Mouse (Mus musculus) stomach, embryonic 16.5 days (tissue): Measurements from ENCODE around the gene Kcnh6. TPM values are rescaled to one million over a fixed set of nuclear protein-coding genes. Genes with fewer than 3 reads are reported as not detected.

Experiments
- ATAC-seq: fragments of 200-750 bp; cut with Nextera tagmentation; 2 replicates; pipeline ENCODE4 v1.8.0; 2017; ENCODE audit warnings: moderate number of reproducible peaks, moderate TSS enrichment; ENCODE audit not compliant: insufficient read depth, low FRiP score
- H3K27ac ChIP-seq: fragments of 300-500 bp; sonication (generic); 2 replicates; pipeline ENCODE4 v1.5.1; 2014; ENCODE audit warnings: low read length
- H3K27me3 ChIP-seq: fragments of 300-500 bp; sonication (generic); 2 replicates; pipeline ENCODE4 v1.6.1; 2014; ENCODE audit warnings: low read length, control low read depth, mixed read lengths; ENCODE audit not compliant: control insufficient read depth, insufficient read depth
- H3K36me3 ChIP-seq: fragments of 300-500 bp; sonication (generic); 2 replicates; pipeline ENCODE4 v1.6.1; 2014; ENCODE audit warnings: low read length; ENCODE audit not compliant: control insufficient read depth, insufficient read depth
- H3K4me1 ChIP-seq: fragments of 300-500 bp; sonication (generic); 2 replicates; pipeline ENCODE4 v1.6.1; 2014; ENCODE audit warnings: low read length, control low read depth, mixed read lengths; ENCODE audit not compliant: control insufficient read depth, insufficient read depth
- H3K4me2 ChIP-seq: fragments of 300-500 bp; sonication (generic); 2 replicates; pipeline ENCODE4 v1.6.1; 2014; ENCODE audit warnings: low read depth, low read length, mixed read lengths
- H3K4me3 ChIP-seq: fragments of 300-500 bp; sonication (generic); replicated peaks from 2 replicates; pipeline ENCODE4 v1.5.1; 2014; ENCODE audit warnings: mild to moderate bottlenecking, low read length
- H3K9ac ChIP-seq: fragments of 300-500 bp; sonication (generic); 2 replicates; pipeline ENCODE4 v1.6.1; 2014; ENCODE audit warnings: low read length
- H3K9me3 ChIP-seq: fragments of 300-500 bp; sonication (generic); replicated peaks from 2 replicates; pipeline ENCODE4 v1.6.1; 2016; ENCODE audit warnings: low read length, control low read depth; ENCODE audit not compliant: control insufficient read depth
- WGBS: fragments of 180-500 bp; shearing (Covaris S2); extraction: QIAGEN DNeasy Blood & Tissue Kit; methylation state at CpG from one replicate; pipeline ENCODE4 v1.1.7; 2014; 5-methylcytosine and 5-hydroxymethylcytosine counted together
- polyA plus RNA-seq: library from polyadenylated mRNA; unstranded; fragments of >200 nt; fragmentation: Nextera tagmentation; extraction: Ambion mirVana; gene quantifications from 2 replicates; pipeline ENCODE4 v1.2.1, GENCODE M21; 2015

Gene Kcnh6
- polyA plus RNA-seq, result 0.46 and 0.92 TPM in 2 replicates

GRCm38 (mm10) chr11:106007821-106008220 is at the start of gene Kcnh6:
TSS of gene Kcnh6 (plus strand) at chr11:106008124.
- under 1% methylated on average over 25 of the region's 25 CpGs for WGBS
- H3K27ac ChIP-seq, result no peak within 1 kb of the TSS
- ATAC-seq, result peak; percentile 69; the same call in 1 of the 2 replicates
- peak within 1 kb of the TSS; percentile 32 for H3K4me3 ChIP-seq
- H3K9me3 ChIP-seq, result no peaks in the 10 kb centered on the region
- peaks cover 9% of the 10 kb centered on the region; the same call in 1 of the 2 replicates for H3K27me3 ChIP-seq
- H3K36me3 ChIP-seq, result no peaks in the 10 kb centered on the region
- no peak within 1 kb of the TSS for H3K9ac ChIP-seq
- peak within 1 kb of the TSS; percentile 75 for H3K4me2 ChIP-seq
- H3K4me1 ChIP-seq, result no peaks in the 10 kb centered on the region

DNA sequence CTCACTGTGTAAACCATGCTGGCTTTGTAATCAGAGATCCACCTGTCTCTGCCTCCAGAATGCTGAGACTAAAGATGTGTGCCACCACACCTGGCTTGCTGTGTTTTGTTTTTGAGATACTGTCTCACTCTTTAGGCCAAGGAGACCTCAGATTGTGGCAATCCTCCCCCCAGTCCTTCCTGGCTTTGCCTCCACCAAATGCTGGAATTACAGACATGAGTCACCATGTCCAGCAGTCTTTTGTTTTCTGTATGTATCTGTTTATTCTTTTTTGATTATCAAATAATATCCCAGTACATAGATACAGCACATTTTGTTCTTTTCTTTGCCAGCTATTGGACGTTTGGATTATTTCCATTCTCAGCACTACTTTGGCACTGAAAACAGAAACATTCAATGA is 49.4 kb upstream of the Kcnh6 start:
- Histone ChIP-seq H3K27ac (no peak overlapping the region), H3K4me2 (no peak overlapping the region), H3K9me3 (no peaks in the 10 kb centered on the region), H3K4me3 (no peak overlapping the region), H3K36me3 (no peaks in the 10 kb centered on the region), H3K9ac (no peak overlapping the region), H3K27me3 (no peaks in the 10 kb centered on the region), H3K4me1 (no peaks in the 10 kb centered on the region)
- WGBS, result 44% methylated on average over 1 of the region's 1 CpGs
- no peak for ATAC-seq

DNA sequence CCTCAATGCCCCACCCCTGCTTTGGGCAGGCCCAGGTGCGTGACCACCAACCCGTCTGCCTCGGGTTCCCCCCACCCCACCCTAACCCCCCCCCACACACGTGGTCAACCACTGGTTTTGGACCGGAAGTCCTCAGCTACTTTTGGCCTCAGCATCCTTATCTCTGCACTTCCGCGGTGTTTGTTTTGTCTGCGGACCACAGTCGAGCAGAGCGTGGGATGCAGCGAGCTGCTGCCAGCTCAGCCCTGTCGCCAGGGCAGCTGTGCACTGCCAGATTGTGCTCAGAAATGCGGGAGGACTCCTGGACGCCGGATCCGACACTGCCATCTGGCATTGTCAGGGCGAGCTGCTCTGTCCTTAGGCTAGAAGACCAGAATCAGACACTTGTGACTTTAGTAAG is 48.6 kb upstream of the Kcnh6 start:
- Histone ChIP-seq H3K4me3 (no peak overlapping the region), H3K9ac (no peak overlapping the region), H3K27ac (no peak overlapping the region), H3K4me1 (no peaks in the 10 kb centered on the region), H3K9me3 (no peaks in the 10 kb centered on the region), H3K36me3 (no peaks in the 10 kb centered on the region), H3K27me3 (no peaks in the 10 kb centered on the region), H3K4me2 (no peak overlapping the region)
- WGBS, result 19% methylated on average over 17 of the region's 17 CpGs
- ATAC-seq, result no peak

GRCm38 (mm10) chr11:105964691-105965090 is 43.2 kb upstream of the Kcnh6 start:
- Histone ChIP-seq H3K9ac (no peak overlapping the region), H3K9me3 (no peaks in the 10 kb centered on the region), H3K36me3 (no peaks in the 10 kb centered on the region), H3K4me2 (no peak overlapping the region), H3K4me1 (peaks cover 3% of the 10 kb centered on the region; the same call in 1 of the 2 replicates), H3K27ac (no peak overlapping the region), H3K4me3 (no peak overlapping the region), H3K27me3 (peaks cover 27% of the 10 kb centered on the region)
- WGBS, result 65% methylated on average over 5 of the region's 5 CpGs
- no peak for ATAC-seq

DNA sequence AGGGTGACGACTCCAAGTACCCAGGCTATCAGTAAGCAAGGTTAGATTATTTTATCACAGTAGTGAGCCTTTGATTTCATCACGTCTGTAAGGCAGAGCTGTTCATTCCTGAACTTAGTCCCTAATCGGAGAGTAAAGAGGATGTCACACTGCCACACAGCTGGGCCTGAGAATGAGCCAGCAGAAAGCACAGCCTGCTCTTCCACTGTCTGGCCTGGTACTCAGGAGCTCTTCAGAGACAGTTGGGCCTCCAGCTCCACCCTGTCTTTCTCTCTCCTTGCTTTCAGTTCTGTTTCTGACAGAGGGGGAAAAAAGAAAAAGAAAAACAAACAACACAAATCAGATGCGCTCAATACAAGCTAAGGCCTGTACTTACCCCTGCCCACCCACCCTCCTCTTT is 41.6 kb upstream of the Kcnh6 start:
- no peak for ATAC-seq
- no peak overlapping the region for H3K4me2 ChIP-seq
- no peaks in the 10 kb centered on the region for H3K9me3 ChIP-seq
- peaks cover 27% of the 10 kb centered on the region for H3K27me3 ChIP-seq
- 71% methylated on average over 4 of the region's 4 CpGs for WGBS
- peaks cover 3% of the 10 kb centered on the region; the same call in 1 of the 2 replicates for H3K4me1 ChIP-seq
- no peak overlapping the region for H3K27ac ChIP-seq
- H3K9ac ChIP-seq, result no peak overlapping the region
- no peak overlapping the region for H3K4me3 ChIP-seq
- no peaks in the 10 kb centered on the region for H3K36me3 ChIP-seq

DNA sequence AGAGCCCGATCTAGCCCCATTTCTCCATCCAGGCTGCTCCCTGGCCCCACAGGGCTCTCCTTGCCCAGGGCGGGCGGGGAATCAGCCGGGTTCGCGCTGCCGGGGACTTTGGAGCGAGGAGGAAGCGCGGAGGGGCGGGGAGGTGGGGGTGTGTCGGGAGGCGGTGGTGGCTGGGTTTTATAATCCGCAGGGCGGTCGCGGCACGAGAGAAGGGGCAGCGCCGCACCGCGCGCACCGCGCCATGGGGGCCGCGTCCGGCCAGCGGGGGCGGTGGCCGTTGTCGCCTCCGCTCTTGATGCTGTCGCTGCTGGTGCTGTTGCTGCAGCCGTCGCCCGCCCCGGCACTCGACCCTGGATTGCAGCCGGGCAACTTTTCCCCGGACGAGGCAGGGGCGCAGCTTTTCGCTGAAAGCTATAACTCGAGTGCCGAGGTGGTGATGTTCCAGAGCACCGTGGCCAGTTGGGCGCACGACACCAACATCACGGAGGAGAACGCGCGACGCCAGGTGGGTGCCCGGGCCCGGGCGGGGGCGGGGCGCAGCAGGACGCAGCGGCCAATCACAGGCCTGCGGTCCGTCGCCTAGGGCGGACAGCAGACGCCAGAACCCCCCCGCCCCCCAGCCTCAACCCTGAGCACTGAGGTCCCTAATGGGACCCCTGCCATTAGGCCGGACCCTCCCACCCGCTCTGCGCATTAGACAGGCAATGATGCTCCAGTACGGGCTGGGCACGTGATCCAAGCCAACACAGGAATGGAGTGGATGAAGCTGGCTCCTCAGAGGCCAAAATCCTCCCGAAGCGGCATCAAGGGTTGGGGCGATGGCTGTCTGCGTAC is 40.0 kb upstream of the Kcnh6 start, which contains the start of gene Ace:
Ace (plus strand) TSS at position 205 of the 834 bp plus-strand sequence.
- Histone ChIP-seq H3K4me3 (peak within 1 kb of the TSS; percentile 59), H3K36me3 (no peaks in the 10 kb centered on the region), H3K9ac (peak within 1 kb of the TSS; percentile 64), H3K27me3 (peaks cover 27% of the 10 kb centered on the region), H3K4me2 (peak within 1 kb of the TSS; percentile 99), H3K4me1 (peaks cover 3% of the 10 kb centered on the region; the same call in 1 of the 2 replicates), H3K27ac (no peak within 1 kb of the TSS), H3K9me3 (no peaks in the 10 kb centered on the region)
- ATAC-seq, result peak; percentile 47; the same call in 1 of the 2 replicates
- WGBS, result under 1% methylated on average over 65 of the region's 76 CpGs

GRCm38 (mm10) chr11:105968948-105969347 is 39.0 kb upstream of the Kcnh6 start:
- Histone ChIP-seq H3K4me3 (no peak overlapping the region), H3K36me3 (no peaks in the 10 kb centered on the region), H3K9me3 (no peaks in the 10 kb centered on the region), H3K4me1 (peaks cover 3% of the 10 kb centered on the region; the same call in 1 of the 2 replicates), H3K27me3 (peaks cover 27% of the 10 kb centered on the region), H3K9ac (no peak overlapping the region), H3K27ac (no peak overlapping the region), H3K4me2 (no peak overlapping the region)
- ATAC-seq, result no peak
- 49% methylated on average over 10 of the region's 10 CpGs for WGBS

DNA sequence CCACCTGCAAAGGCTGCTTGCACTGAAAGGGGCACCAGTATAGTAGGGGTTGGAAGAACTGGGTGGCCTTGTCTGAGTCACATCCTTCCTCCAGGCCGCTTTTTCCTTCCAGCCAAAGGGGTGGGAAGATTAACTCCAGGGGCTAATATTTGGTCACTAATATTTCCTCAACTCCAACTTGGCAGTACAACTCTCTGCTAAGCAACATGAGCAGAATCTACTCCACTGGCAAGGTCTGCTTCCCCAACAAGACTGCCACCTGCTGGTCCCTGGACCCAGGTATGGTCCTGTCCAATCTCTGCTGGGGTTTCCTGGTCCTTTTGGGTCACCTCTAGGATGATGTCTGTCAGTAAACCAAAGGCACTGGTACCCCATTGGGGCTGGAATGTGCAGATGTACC is 38.4 kb upstream of the Kcnh6 start:
- H3K9ac ChIP-seq, result no peak overlapping the region
- 48% methylated on average over 1 of the region's 1 CpGs for WGBS
- ATAC-seq, result no peak
- H3K4me2 ChIP-seq, result no peak overlapping the region
- peaks cover 3% of the 10 kb centered on the region; the same call in 1 of the 2 replicates for H3K4me1 ChIP-seq
- H3K4me3 ChIP-seq, result no peak overlapping the region
- no peaks in the 10 kb centered on the region for H3K9me3 ChIP-seq
- H3K27me3 ChIP-seq, result peaks cover 27% of the 10 kb centered on the region
- H3K27ac ChIP-seq, result no peak overlapping the region
- no peaks in the 10 kb centered on the region for H3K36me3 ChIP-seq

DNA sequence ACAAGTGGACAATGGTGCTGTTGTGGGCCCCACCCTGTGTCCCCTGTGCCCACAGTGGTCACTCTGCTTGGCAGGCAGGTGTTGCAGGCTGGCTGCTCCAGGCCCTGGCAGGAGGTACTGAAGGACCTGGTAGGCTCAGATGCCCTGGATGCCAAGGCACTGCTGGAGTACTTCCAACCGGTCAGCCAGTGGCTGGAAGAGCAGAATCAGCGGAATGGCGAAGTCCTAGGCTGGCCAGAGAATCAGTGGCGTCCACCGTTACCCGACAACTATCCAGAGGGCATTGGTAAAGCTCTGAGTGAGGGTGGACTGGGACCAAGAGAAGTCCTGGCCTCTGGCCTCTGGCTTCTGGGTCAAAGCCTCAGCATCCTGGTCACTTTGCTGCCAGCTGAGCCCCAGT is 33.3 kb upstream of the Kcnh6 start:
- WGBS, result 82% methylated on average over 6 of the region's 6 CpGs
- no peaks in the 10 kb centered on the region for H3K4me1 ChIP-seq
- H3K9ac ChIP-seq, result no peak overlapping the region
- no peak overlapping the region for H3K27ac ChIP-seq
- H3K4me3 ChIP-seq, result no peak overlapping the region
- no peak for ATAC-seq
- no peaks in the 10 kb centered on the region; the same call in 1 of the 2 replicates for H3K27me3 ChIP-seq
- no peak overlapping the region for H3K4me2 ChIP-seq
- H3K9me3 ChIP-seq, result no peaks in the 10 kb centered on the region
- H3K36me3 ChIP-seq, result no peaks in the 10 kb centered on the region
